Mouse (Mus musculus) CH12F3 (cell line): ENCODE measurements around the gene Nts.
"Not testable (repeated sequence)": the region's sequence is repeated elsewhere in the genome, so short reads cannot be mapped to it uniquely, and the experiment has no call there.

Experiments used
- in situ Hi-C: fragments of 300-500 bp; cut with MboI; formaldehyde crosslinking; loops from 2 replicates; pipeline ENCODE4 v1.14.3; 2020; ENCODE audit warnings: low sequenced_read_pairs

Nts gene

DNA sequence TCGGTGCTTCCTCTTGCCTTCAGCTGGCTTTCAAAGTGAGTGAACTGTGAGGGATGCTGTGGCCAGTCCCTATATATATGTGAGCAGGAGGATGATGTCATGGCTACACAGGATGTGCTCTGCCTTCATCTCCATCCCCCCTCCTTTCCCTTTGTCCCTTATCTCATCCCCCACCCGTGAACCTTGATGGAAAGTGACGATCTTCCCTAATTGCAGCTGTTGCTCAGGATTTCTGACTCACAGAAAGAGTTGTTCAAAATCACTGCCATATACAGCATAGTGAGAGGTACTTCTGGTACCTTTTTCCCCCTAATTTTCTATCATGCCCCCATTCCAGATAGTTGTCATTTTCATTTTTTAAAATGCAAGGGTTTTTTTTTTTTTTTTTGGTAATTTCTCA lies at the start of gene Nts:
TSS of gene Nts (minus strand) at position 101 of the 400 bp plus-strand sequence.
- in situ Hi-C loops = no loop called here

DNA sequence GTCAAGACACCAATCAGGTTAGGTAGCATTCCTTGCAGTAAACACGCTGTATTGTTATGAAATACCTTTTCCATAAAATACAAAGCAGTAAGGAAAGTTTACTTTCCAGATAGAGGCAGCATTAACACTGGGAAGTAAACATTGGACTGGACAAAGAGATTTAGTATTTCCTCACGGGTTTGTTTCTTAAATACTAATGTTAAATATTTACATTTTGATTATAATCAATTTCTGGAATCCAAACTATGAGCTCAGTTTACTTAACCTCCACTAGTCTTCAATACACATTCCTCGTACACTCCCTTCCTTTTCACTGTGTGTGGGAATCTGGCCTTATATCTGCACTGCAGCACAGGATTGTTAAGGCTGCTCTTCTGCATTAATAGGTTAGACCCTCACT lies 37.6 kb upstream of the Nts start:
- in situ Hi-C loops = no loop called here

DNA sequence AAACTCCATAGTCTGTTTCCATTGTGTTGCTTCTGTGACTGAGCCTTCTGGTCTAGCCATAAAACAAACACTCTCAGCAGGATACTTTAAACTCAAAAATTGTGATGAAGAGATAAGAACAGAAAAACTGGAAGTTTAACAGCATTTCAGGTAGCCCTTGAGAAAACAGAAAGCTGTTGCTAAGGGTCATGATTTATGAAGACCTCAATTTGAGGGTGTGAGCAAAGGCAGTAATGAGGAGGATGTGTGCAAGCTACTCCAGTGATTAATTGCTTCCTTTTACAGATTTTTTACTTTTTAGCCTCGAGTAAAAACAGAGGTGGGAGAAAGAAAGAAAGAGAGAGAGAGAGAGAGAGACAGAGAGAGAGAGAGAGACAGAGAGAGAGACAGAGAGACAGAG lies 23.9 kb upstream of the Nts start:
- in situ Hi-C loops = no loop called here

DNA sequence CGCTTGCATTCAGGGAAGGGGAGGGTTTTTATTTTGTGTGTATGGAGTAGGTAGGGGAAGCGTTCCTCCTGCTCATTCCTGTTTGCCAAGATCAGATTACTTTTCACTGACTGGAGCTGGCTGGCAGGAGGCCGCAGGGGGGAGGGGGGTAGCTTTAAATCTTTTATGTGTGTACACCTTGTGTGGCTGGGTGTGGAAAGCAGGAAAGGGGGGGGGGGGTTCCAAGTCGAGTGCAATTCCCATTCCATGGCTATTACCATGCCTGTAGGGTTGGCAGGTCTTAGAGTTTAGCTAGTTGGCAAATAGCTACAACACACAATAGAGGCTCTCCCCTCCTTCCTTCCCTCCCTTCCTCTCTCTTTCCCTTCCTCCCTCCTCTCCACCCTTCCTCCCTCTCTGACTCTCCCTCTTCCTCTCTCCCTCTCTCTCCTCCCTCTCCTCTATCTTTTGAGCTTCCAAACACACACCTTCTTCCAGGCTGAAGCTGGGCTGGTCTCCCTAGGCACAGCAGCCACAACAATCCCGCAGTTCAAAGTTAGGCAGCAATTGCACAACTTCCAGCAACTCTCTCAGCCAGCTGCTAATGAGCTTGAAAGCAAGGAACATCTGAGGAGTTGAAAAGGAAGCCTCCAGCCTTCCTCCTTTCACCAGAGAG lies 21.6 kb upstream of the Nts start, which contains the start of gene Rassf9:
TSS of gene Rassf9 (plus strand) at position 416 of the 655 bp plus-strand sequence.
- in situ Hi-C loops = no loop called here

DNA sequence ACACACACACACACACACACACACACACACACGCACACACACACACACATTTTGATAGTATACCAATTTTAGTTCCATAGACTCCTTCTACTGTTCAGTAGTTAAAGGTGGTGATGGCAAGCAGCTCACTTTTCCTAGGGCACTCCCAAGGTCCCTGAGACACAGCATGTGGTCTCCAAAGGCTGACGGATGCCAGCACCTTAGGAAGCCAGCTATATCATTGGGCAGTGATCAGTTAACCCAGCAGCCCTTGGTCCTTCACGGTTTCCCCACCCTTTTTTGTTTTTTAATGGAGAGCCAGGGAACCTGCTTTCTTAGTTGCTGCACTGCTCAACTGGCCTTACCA lies 21.1 kb upstream of the Nts start:
- in situ Hi-C loops = no loop called here

DNA sequence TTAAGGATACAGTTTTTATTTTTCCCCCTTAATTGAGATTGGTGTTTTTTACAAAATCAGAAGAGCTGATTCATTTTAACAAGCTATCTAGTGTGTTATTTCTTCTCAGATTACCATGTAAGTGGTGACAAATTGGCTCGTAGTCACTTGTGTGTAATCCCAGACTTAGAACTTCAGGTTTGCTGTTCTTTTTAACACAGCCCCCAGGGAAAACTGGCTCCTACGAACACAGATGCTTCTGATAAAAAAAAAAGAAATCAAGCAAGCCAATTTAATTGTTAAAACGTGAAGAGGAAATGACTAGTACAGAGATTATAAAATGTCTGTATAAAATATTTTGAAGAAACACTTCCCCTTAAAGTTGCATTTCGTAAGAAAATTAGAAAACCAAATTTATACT lies 17.1 kb upstream of the Nts start:
- in situ Hi-C loops = no loop called here

DNA sequence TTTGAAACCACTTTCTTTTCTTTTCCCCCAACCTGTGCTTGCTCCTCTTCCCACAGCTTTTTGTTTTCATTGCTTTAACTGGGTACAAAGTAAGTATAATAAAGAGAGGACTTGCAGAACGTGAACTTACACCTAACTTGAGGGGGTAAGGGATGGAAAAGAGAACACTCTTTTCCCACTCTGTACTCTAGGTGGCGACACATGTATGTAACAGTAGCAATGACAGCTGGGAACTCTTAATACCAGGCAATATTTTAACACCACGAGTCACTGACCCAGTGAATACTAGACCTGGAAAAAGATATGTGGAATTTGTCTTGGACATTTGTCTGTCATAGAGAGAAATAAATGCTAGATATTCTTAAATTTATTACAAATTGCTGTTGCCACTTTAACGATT lies 8.5 kb upstream of the Nts start:
- in situ Hi-C loops = no loop called here

DNA sequence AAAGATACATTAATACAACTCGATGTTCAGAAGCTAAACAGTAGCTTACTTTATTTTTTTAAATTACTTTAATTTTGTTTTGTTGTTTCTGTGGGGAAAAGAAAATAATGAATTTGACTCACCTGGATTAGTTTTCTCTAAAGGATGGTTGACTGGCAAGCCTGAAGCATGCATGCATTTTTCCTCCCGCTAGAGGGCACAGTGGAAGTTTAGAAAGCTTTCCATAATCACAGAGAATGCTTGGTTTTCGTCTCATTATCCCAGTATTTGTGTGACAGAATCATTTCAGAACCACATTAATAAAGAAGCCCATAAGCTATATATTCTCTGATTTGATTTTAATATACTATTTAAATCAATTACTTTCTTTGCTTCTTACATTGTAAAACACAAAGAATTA lies 1.5 kb upstream of the Nts start:
- in situ Hi-C loops = no loop called here

DNA sequence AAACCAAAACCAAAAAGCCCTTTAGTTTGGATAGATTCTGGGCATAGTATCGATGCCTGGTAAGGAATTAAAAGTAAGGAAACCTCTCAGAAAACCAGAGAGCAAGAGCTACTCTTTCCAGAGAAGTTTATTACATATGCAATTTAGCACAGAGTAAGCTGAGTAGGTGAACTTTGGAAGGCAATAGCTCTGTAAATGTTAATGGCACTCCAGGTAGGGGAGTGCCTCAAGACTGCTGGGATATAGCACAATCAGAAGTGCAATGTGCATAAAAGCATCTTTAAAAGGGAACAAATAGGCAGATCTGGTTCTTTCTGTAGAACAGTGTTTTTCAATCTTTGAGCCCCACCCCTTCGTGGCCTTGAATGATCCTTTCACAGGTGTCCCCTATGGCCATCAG lies 20.9 kb downstream of the Nts start:
- in situ Hi-C loops = no loop called here

DNA sequence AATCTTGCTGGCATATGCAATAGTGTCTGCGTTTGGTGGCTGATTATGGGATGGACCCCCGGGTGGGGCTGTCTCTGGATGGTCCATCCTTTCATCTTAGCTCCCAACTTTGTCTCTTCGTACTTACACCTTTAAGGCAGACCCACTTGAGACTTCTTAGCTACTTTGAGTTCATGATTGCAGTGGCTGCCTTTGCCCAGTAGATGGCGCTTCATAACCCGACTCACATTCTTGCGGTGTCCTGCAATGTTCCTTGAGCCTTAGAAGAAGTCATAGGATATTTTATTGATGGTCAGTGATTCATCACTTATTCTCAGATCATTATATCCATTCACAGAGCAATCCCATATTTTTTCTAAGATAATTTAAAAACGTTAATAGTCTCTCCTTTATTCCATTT lies 38.5 kb downstream of the Nts start:
- in situ Hi-C loops = no loop called here

DNA sequence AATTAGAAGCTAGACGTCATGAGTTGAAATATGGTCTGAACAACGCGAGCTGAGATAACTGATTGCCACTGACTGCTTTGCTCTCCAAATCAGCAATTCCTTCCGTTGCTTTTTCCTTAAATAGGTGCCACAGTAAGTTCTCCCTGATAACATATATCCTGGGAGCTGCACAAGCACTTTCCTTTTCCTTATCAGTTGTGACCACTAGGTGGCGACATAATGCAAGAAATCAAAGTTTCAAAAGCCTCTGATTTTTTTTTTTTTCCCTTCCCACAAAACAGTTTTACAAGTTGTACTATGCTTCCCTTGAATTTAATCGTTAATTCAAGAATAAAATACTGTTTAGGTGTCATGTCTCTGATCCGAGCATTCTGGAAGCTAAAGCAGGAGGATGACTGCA lies 40.8 kb downstream of the Nts start:
- in situ Hi-C loops = no loop called here

DNA sequence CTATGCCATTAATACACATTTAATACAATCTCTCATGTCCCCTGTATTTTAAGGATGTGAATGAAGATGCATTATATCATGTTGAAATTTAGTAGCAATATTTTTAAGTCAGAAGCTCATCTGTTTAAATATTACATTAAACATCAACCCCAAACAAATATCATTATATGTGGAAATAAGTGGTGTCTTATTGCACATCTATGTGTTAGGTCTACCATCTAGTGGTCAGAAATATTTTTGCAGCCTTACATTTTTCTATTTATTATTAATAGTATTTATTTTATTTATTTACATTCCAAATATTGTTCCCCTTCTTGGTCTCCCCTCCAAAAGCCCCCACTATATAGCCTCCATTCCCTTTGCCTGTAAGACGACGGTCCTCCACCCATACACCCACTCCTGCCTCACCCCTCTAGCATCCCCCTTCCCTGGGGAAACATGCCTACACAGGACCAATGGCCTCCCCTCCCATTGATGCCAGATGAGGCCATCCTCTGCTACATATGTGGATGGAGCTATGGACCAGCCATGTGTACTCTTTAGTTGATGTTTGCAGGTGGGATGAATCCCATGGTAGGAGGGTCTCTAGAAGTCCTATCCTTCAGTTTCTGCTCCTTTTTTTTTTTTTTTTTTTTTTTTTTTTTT lies 45.3 kb downstream of the Nts start:
- in situ Hi-C loops = no loop called here

DNA sequence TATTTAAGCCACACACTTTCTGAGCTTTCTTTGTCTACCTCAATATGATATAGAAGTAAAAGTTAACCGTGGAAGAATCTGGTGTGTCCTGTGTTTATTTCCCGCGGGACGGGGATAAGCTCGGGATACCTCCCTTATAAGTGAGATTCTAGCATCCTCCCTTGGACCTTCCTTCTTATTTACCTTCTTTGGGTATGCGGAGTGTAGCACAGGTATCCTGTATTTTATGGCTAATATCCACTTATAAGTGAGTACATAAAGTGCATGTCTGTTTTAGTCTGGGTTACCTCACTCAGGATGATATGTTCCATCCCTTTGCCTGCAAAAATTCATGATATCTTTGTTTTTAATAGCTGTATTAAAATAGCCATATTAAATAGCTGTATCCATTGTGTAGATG lies 54.8 kb downstream of the Nts start:
- in situ Hi-C loops = not testable (repeated sequence)

DNA sequence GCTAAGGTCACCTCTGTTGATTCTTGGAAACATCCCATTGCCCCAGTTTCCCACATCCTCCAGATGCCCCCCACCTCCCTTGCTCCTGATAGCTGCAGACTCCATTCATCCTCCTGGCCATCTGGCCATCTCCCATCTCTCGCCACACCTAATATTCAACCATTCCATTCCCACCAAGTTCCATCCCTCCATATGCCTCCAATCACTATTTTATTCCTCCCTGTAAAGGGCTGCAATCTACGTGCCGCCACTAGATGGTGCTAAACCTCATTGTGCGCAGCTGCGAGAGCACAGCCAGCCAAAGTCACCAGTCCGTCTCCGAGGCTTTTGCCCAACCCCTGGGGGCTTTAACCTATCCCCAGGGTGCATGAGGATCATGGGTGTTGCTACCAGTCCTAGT lies 55.2 kb downstream of the Nts start:
- in situ Hi-C loops = not testable (repeated sequence)
